Mouse (Mus musculus): ENCODE results near the gene E2f3.

DNA sequence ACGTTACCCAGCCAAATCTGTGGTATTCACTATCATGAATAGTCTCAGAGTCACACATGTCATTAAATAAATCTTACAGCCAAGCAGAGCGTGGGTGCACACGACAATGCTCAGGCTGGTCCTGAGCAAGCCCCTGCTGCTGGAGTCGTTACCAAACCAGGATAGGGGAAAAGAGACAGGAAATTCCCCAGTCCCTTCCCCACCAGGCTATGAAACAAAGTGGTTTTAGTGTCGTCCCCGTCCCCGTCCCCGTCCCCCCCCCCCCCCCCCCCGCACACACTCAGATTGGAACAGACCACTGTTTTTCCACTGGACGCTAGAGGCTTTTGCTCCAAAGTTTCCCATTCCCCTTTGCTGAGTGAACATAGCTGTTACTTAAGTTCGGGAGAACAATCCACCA, 30.6 kb downstream of the E2f3 start:
- TF ChIP-seq CTCF (IDR thresholded peaks at IDR 0.05; ENCODE audit: low read depth) (no peak), EP300 (IDR thresholded peaks at IDR 0.05; ENCODE audit: low read depth) (no peak)
